Mouse (Mus musculus) WW6 (cell line): ENCODE data around the gene Msmb.
"Not testable (repeated sequence)": the region's sequence is repeated elsewhere in the genome, so short reads cannot be mapped to it uniquely, and the experiment has no call there.

ENCODE experiments used
- DNase-seq: peaks from one replicate; pipeline ENCODE4 v3.0.0-alpha.2; 2013; ENCODE audit warnings: low read depth, low spot score

The Msmb gene

DNA sequence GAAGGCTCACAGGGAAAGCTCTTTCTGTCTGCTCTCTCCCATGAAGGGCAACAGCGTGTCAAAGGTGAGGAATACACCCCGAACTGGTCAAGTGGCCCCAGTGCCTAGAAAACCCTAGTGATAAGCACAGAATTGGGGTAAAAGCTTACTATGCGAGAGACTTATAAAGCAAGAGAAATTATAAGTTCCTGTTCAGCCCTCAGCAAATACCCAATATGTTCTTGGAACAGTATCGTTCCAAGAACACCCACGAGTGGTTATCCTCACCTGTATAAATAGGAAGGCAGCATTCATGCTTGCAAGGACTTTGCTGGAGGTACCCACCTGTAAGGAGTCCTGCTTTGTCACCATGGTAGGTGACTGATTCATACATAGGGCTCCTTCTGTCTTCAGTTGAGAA is at the start of gene Msmb:
Gene Msmb (plus strand): TSS at position 301 of the 400 bp plus-strand sequence.
- DNase-seq: no peak

- DNase-seq: no peak
These were observed 48.8 kb upstream of the Msmb start for GRCm38 (mm10) chr14:32093018-32093417.

GRCm38 (mm10) chr14:32093500-32094117 is 48.2 kb upstream of the Msmb start:
- DNase-seq: no peak

DNA sequence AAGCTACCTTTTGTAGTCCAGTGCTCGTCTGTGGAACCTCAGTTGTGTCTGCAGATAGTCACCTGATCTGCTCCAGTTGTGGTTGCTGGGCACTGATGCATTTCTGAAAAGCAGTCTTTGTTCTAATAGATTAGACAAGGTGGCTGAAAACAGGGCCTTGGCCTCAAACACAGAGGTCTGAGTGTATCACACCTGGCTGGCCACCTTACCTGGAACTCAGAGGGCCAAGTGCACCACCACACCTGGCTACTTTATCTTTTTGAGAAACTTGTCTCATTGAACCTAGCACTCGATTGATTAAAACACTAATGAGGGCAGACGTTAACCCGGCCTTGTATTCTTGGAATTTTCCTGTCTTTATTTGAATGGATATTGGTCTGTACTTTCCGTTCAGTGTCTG is 46.2 kb upstream of the Msmb start:
- no peak for DNase-seq

DNA sequence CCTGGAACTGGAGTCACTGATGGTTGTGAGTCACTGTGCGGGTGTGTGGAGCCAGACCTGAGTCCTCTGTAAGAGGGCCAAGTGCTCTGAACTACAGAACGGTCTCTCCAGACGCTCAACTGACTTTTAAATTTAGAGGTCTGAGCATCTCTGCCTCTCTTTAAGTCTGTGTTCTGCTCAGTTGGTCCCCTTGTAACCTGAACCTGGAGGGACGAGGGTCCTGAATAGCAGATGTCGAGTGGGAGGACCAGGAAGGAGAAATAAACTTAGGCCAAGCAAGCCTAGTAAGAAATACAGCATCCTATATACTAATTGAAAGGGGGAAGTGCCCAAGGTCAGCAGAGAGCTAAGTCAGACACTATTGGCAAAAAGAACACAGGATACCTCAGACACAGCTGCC is 45.1 kb upstream of the Msmb start:
- no peak for DNase-seq

GRCm38 (mm10) chr14:32097691-32098090 is 44.1 kb upstream of the Msmb start:
- DNase-seq: no peak

GRCm38 (mm10) chr14:32098951-32099350 is 42.9 kb upstream of the Msmb start:
- DNase-seq: no peak

DNA sequence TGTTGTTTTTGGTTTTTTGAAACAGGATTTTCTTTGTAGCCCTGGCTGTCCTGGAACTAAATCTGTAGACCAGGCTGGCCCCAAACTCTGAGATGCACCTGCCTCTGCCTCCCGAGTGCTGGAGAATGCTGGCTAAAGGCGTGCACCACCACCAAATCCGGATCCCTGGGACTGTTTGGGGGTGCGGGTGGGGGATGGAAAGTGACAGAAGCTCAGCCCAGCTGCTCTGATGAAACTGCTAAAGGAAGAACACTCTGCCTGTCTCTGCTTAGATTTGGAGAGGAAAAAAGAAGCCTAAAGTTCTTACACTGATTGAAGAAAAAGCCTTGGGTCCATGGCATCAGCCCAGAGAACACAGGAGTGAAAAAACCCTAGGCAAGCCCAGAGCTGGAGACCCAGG is 38.3 kb upstream of the Msmb start:
- no peak for DNase-seq

- DNase-seq: no peak
These were observed 36.2 kb upstream of the Msmb start for GRCm38 (mm10) chr14:32105663-32106062.

DNA sequence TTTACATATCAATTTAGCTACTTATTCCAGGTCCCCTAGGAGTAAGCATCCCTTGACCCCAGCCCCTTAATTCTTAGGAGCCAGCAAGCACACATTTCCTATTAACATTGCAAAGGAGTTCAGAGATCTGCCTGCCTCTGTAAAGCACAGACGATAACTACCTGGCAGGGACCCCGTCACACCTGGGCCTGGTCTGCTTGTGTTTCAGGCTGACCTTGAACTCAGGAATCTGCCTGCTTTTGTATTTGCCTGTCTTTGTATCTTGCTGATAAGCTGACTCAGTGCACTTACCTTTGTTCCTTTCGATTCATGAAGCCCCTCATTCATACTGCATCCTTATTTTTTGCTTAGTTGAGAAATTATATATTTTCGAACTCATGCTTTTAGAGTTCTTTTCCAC is 34.9 kb upstream of the Msmb start:
- no peak for DNase-seq

DNA sequence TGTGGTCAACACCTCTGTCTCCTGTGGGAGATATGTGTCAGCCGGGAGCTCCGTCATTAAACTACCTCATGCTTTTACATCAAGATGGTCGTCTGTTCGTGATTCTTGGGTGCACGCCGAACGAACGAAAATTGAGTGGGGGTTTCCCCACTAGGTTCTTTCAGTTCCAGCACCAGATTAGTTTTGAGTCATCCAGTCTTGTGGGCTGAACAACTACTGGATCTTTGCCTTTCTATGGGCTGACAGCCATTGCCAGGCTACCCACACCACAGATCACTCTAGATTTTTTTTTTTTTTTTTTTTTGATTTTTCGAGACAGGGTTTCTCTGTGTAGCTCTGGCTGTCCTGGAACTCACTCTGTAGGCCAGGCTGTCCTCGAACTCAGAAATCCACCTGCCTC is 29.7 kb upstream of the Msmb start:
- DNase-seq: not testable (repeated sequence)

- DNase-seq: no peak
These were observed 20.6 kb upstream of the Msmb start for GRCm38 (mm10) chr14:32120940-32121919.

GRCm38 (mm10) chr14:32121920-32122315 is 19.9 kb upstream of the Msmb start:
- DNase-seq: peak; percentile 60

- DNase-seq: peak; percentile 63
These were observed 17.6 kb upstream of the Msmb start for GRCm38 (mm10) chr14:32124261-32124660.

DNA sequence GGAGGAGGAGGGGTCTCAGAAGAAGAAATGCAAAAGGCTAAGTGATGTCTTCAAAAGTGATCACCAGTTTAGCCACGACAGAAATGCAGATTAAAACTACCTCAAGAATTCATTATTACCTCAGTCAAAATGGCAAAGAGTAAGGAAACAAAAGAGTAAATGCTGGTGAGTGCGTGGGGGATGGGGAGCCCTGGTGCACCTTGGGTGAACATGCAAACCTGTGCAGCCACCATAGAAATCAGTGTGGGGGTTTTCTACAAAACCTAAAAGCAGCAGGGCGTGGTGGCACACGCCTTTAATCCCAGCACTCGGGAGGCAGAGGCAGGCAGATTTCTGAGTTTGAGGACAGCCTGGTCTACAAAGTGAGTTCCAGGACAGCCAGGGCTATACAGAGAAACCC is 16.6 kb upstream of the Msmb start:
- not testable (repeated sequence) for DNase-seq

GRCm38 (mm10) chr14:32128409-32128808 is 13.4 kb upstream of the Msmb start:
- no peak for DNase-seq

DNA sequence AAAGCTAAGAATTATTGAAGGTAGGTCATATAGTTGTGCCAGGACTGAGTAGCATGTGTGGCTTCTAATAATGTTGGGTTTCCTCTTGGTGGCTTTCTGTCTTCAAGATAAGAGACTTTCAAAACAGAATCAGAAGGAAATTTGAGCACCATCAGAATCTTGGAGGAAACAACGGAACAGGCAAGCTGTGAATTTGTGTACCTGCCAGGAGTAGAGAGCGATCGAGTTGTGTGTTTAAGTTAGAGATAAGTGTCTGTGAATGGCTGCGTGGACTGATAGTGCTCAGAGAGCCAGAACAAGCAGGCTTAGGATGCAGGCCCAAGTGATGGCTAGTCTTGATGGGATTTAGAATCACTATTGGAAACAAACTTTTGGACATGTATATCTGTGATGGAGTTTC is 10.0 kb upstream of the Msmb start:
- DNase-seq: no peak

GRCm38 (mm10) chr14:32134293-32134692 is 7.5 kb upstream of the Msmb start:
- DNase-seq: no peak

- DNase-seq: not testable (repeated sequence)
These were observed 5.4 kb upstream of the Msmb start for GRCm38 (mm10) chr14:32136467-32136866.

GRCm38 (mm10) chr14:32140359-32140965 is 1.4 kb upstream of the Msmb start:
- DNase-seq: no peak

DNA sequence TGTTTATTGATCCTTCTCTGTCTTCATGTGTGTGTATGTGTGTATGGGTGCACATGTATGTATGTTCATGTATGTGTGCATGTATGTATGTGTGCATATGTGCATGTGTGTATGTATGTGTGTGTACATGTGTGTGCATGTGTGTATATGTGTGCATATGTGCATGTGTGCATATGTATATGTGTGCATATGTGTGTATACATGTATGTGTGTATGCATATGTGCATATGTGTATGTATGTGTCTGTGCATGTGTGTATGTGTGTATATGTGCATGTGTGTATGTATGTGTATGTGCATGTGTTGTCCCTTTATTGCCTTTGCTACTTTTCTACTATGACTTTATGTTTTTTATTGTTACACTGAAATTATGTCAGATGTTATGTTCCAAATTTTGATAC is 2.9 kb downstream of the Msmb start:
- no peak for DNase-seq

DNA sequence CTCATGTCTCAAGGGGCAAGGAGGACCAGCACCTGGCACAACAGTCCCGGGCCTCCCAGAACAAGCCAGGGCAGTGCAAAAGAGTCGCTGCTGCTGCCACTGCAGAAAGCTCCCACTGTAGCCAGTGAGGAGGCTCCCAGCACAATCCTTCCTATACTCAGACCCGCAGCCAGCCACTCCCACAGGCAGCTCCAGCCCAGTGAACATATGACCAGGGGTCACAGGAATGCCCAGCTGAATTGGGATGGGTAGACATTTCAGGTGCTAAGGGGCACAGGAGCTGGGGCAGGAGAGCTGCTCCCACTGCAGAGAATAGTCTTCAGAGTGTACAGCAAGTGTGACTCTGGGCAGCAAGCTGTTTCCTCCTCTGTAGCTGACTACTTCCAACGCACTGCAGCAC is 3.6 kb downstream of the Msmb start:
- DNase-seq: no peak
